Mouse (Mus musculus) lung, postnatal 0 days (tissue): ENCODE results near the gene Emc3. TPM values are rescaled to one million over a fixed set of nuclear protein-coding genes. Genes with fewer than 3 reads are reported as not detected.

ENCODE experiments used
- ATAC-seq: fragments of 200-750 bp; cut with Nextera tagmentation; 2 replicates; pipeline ENCODE4 v1.8.0; 2017; ENCODE audit warnings: moderate library complexity
- DNase-seq: peaks from one replicate; pipeline ENCODE4 v3.0.0-alpha.2; 2016; ENCODE audit warnings: low spot score
- H3K27ac ChIP-seq: fragments of 300-500 bp; sonication (generic); 2 replicates; pipeline ENCODE4 v1.5.1; 2014; ENCODE audit warnings: antibody characterized with exemption, mild to moderate bottlenecking, low read length, mixed read lengths
- H3K27me3 ChIP-seq: fragments of 300-500 bp; sonication (generic); replicated peaks from 2 replicates; pipeline ENCODE4 v1.6.1; 2014; ENCODE audit warnings: low read length, mixed read lengths; ENCODE audit not compliant: insufficient read depth
- H3K36me3 ChIP-seq: fragments of 300-500 bp; sonication (generic); 2 replicates; pipeline ENCODE4 v1.6.1; 2014; ENCODE audit warnings: low read length, mixed read lengths; ENCODE audit not compliant: insufficient read depth
- H3K4me1 ChIP-seq: fragments of 300-500 bp; sonication (generic); 2 replicates; pipeline ENCODE4 v1.6.1; 2014; ENCODE audit warnings: antibody characterized with exemption, low read depth, low read length, mixed read lengths; ENCODE audit not compliant: insufficient read depth
- H3K4me2 ChIP-seq: fragments of 300-500 bp; sonication (generic); replicated peaks from 2 replicates; pipeline ENCODE4 v1.6.1; 2014; ENCODE audit warnings: low read depth, mild to moderate bottlenecking, low read length, moderate library complexity, mixed read lengths
- H3K4me3 ChIP-seq: fragments of 300-500 bp; sonication (generic); 2 replicates; pipeline ENCODE4 v1.5.1; 2014; ENCODE audit warnings: low read depth, low read length
- H3K9ac ChIP-seq: fragments of 300-500 bp; sonication (generic); replicated peaks from 2 replicates; pipeline ENCODE4 v1.6.1; 2014; ENCODE audit warnings: low read depth, mild to moderate bottlenecking
- H3K9me3 ChIP-seq: fragments of 300-500 bp; sonication (generic); 2 replicates; pipeline ENCODE4 v1.6.1; 2016; ENCODE audit warnings: low read length, mixed read lengths
- CTCF ChIP-seq: IDR thresholded peaks from 2 replicates; pipeline ENCODE4 v1.5.1; 2016; ENCODE audit warnings: antibody characterized with exemption, mild to moderate bottlenecking
- EP300 ChIP-seq: IDR thresholded peaks from 2 replicates; pipeline ENCODE4 v1.6.1; 2016; ENCODE audit warnings: antibody characterized with exemption, mild to moderate bottlenecking, control low read depth
- WGBS: fragments of 180-500 bp; shearing (Covaris S2); extraction: QIAGEN DNeasy Blood & Tissue Kit; methylation state at CpG from one replicate; pipeline ENCODE4 v1.1.7; 2014; 5-methylcytosine and 5-hydroxymethylcytosine counted together
- polyA plus RNA-seq: library from polyadenylated mRNA; unstranded; fragments of >200 nt; fragmentation: Nextera tagmentation; extraction: Ambion mirVana; gene quantifications from 2 replicates; pipeline ENCODE4 v1.2.1, GENCODE M21; 2015

Emc3 gene
- polyA plus RNA-seq, 1 experiment from 2014 or later, result 93.7 TPM

- H3K27me3 ChIP-seq, result no peaks in the 10 kb centered on the region
- no peaks in the 10 kb centered on the region for H3K36me3 ChIP-seq
- TF ChIP-seq EP300 (no peak), CTCF (no peak)
- peaks cover 1% of the 10 kb centered on the region; the same call in 1 of the 2 replicates for H3K4me1 ChIP-seq
- H3K27ac ChIP-seq, result no peak overlapping the region
- no peak overlapping the region for H3K4me2 ChIP-seq
- ATAC-seq, result no peak
- no peak overlapping the region for H3K9ac ChIP-seq
- 30% methylated on average over 7 of the region's 7 CpGs for whole genome bisulfite sequencing
- no peak for DNase-seq
- H3K9me3 ChIP-seq, result no peaks in the 10 kb centered on the region
- H3K4me3 ChIP-seq, result no peak overlapping the region
Measured at GRCm38 (mm10) chr6:113477353-113477752, 54.1 kb downstream of the Emc3 start.

- no peak for ATAC-seq
- no peak overlapping the region for H3K4me3 ChIP-seq
- WGBS, result 89% methylated on average over 6 of the region's 6 CpGs
- H3K27ac ChIP-seq, result no peak overlapping the region
- no peaks in the 10 kb centered on the region for H3K27me3 ChIP-seq
- no peak for TF ChIP-seq EP300
- no peak for DNase-seq
- H3K9me3 ChIP-seq, result no peaks in the 10 kb centered on the region
- no peak overlapping the region for H3K4me2 ChIP-seq
- peaks cover 8% of the 10 kb centered on the region; the same call in 1 of the 2 replicates for H3K4me1 ChIP-seq
- H3K9ac ChIP-seq, result no peak overlapping the region
- H3K36me3 ChIP-seq, result no peaks in the 10 kb centered on the region
Measured at GRCm38 (mm10) chr6:113473715-113474114, 57.7 kb downstream of the Emc3 start.

- Histone ChIP-seq H3K9ac (no peak overlapping the region), H3K36me3 (no peaks in the 10 kb centered on the region), H3K4me3 (no peak overlapping the region), H3K4me2 (no peak overlapping the region), H3K27me3 (no peaks in the 10 kb centered on the region), H3K27ac (no peak overlapping the region), H3K4me1 (peaks cover 8% of the 10 kb centered on the region; the same call in 1 of the 2 replicates), H3K9me3 (no peaks in the 10 kb centered on the region)
- no peak for DNase-seq
- TF ChIP-seq CTCF (no peak), EP300 (no peak)
- ATAC-seq, result no peak
- WGBS, result 17% methylated on average over 2 of the region's 2 CpGs
Measured at GRCm38 (mm10) chr6:113473246-113473645, 58.2 kb downstream of the Emc3 start.

GRCm38 (mm10) chr6:113472061-113472460 lies 59.4 kb downstream of the Emc3 start:
- peak overlapping the region; percentile 69 for H3K4me2 ChIP-seq
- H3K9ac ChIP-seq, result no peak overlapping the region
- TF ChIP-seq EP300, result no peak
- TF ChIP-seq CTCF, result peak; percentile 37; the same call in 1 of the 2 replicates
- no peaks in the 10 kb centered on the region for H3K27me3 ChIP-seq
- H3K4me3 ChIP-seq, result peak overlapping the region; percentile 38
- H3K36me3 ChIP-seq, result no peaks in the 10 kb centered on the region
- DNase-seq (peak; percentile 31), ATAC-seq (peak; percentile 19)
- no peaks in the 10 kb centered on the region for H3K9me3 ChIP-seq
- WGBS, result 51% methylated on average over 10 of the region's 10 CpGs
- H3K4me1 ChIP-seq, result peaks cover 8% of the 10 kb centered on the region; the same call in 1 of the 2 replicates
- H3K27ac ChIP-seq, result peak overlapping the region; percentile 72; the same call in 1 of the 2 replicates

- no peaks in the 10 kb centered on the region for H3K27me3 ChIP-seq
- H3K27ac ChIP-seq, result peak within 1 kb of the TSS; percentile 72
- no peaks in the 10 kb centered on the region for H3K9me3 ChIP-seq
- H3K9ac ChIP-seq, result peak within 1 kb of the TSS; percentile 60
- H3K4me2 ChIP-seq, result peak within 1 kb of the TSS; percentile 69
- no peak for TF ChIP-seq EP300
- TF ChIP-seq CTCF, result no peak
- no peaks in the 10 kb centered on the region for H3K36me3 ChIP-seq
- H3K4me3 ChIP-seq, result peak within 1 kb of the TSS; percentile 38
- ATAC-seq (peak; percentile 85), DNase-seq (peak; percentile 88)
- 12% methylated on average over 11 of the region's 12 CpGs for WGBS
- H3K4me1 ChIP-seq, result peaks cover 8% of the 10 kb centered on the region; the same call in 1 of the 2 replicates
Measured at GRCm38 (mm10) chr6:113471297-113471936, 60.0 kb downstream of the Emc3 start, which contains the start of gene Il17rc. Il17rc (plus strand) TSS chr6:113471427.

- DNase-seq, result peak; percentile 75
- Histone ChIP-seq H3K27me3 (no peaks in the 10 kb centered on the region), H3K9ac (no peak overlapping the region; the same call in 1 of the 2 replicates), H3K27ac (no peak overlapping the region), H3K4me2 (peak overlapping the region; percentile 64), H3K9me3 (no peaks in the 10 kb centered on the region), H3K36me3 (no peaks in the 10 kb centered on the region), H3K4me1 (peaks cover 8% of the 10 kb centered on the region; the same call in 1 of the 2 replicates), H3K4me3 (peak overlapping the region; percentile 20)
- TF ChIP-seq CTCF, result peak; percentile 94
- TF ChIP-seq EP300, result no peak
- under 1% methylated on average over 27 of the region's 31 CpGs for WGBS
- ATAC-seq, result peak; percentile 71
Measured at GRCm38 (mm10) chr6:113469432-113469831, 62.0 kb downstream of the Emc3 start.
